Mouse (Mus musculus): Measurements from ENCODE around the gene Nkiras2. TPM values are rescaled to one million over a fixed set of nuclear protein-coding genes. Genes with fewer than 3 reads are reported as not detected.

Nkiras2 gene
- polyA plus RNA-seq, 1 experiment from 2014 or later, result 58.7 TPM

Other genes starting within 250 kb of the Nkiras2 start
- 122 and 136 TPM in 2 replicates for gene Jup, start 221.5 kb upstream of the Nkiras2 start, polyA plus RNA-seq (2015; fragmentation: Nextera tagmentation; extraction: Ambion mirVana)
- 71.5 and 73.4 TPM in 2 replicates for gene P3h4, start 204.4 kb upstream of the Nkiras2 start, polyA plus RNA-seq (2015; fragmentation: Nextera tagmentation; extraction: Ambion mirVana)
- 142 and 143 TPM in 2 replicates for gene Fkbp10, start 203.5 kb upstream of the Nkiras2 start, polyA plus RNA-seq (2015; fragmentation: Nextera tagmentation; extraction: Ambion mirVana)
- gene Nt5c3b, start 177.4 kb upstream of the Nkiras2 start, polyA plus RNA-seq (2015; fragmentation: Nextera tagmentation; extraction: Ambion mirVana), result 129 and 133 TPM in 2 replicates
- gene Klhl10, start 177.3 kb upstream of the Nkiras2 start, polyA plus RNA-seq (2015; fragmentation: Nextera tagmentation; extraction: Ambion mirVana), result 0.56 and 0.88 TPM in 2 replicates
- 8.6 and 9.3 TPM in 2 replicates for gene Klhl11, start 146.5 kb upstream of the Nkiras2 start, polyA plus RNA-seq (2015; fragmentation: Nextera tagmentation; extraction: Ambion mirVana)
- 151 and 153 TPM in 2 replicates for gene Acly, start 91.2 kb upstream of the Nkiras2 start, polyA plus RNA-seq (2015; fragmentation: Nextera tagmentation; extraction: Ambion mirVana)
- 1.6 and 2.6 TPM in 2 replicates for gene Ttc25, start 73.6 kb upstream of the Nkiras2 start, polyA plus RNA-seq (2015; fragmentation: Nextera tagmentation; extraction: Ambion mirVana)
- 28.7 and 32.3 TPM in 2 replicates for gene Cnp, start 44.3 kb upstream of the Nkiras2 start, polyA plus RNA-seq (2015; fragmentation: Nextera tagmentation; extraction: Ambion mirVana)
- 215 and 229 TPM in 2 replicates for gene Dnajc7, start 924 bp downstream of the Nkiras2 start, polyA plus RNA-seq (2015; fragmentation: Nextera tagmentation; extraction: Ambion mirVana)
- 0.06 and 0.13 TPM in 2 replicates for gene Zfp385c, start 73.2 kb downstream of the Nkiras2 start, polyA plus RNA-seq (2015; fragmentation: Nextera tagmentation; extraction: Ambion mirVana)
- gene Dhx58, start 85.0 kb downstream of the Nkiras2 start, polyA plus RNA-seq (2015; fragmentation: Nextera tagmentation; extraction: Ambion mirVana), result 3.0 and 3.8 TPM in 2 replicates
- 52.9 and 56.1 TPM in 2 replicates for gene Kat2a, start 93.2 kb downstream of the Nkiras2 start, polyA plus RNA-seq (2015; fragmentation: Nextera tagmentation; extraction: Ambion mirVana)
- gene Hspb9, start 94.6 kb downstream of the Nkiras2 start, polyA plus RNA-seq (2015; fragmentation: Nextera tagmentation; extraction: Ambion mirVana), result 0.23 and 0.32 TPM in 2 replicates
- gene Rab5c, start 119.0 kb downstream of the Nkiras2 start, polyA plus RNA-seq (2015; fragmentation: Nextera tagmentation; extraction: Ambion mirVana), result 24.4 and 26.0 TPM in 2 replicates
- gene Kcnh4, start 140.7 kb downstream of the Nkiras2 start, polyA plus RNA-seq (2015; fragmentation: Nextera tagmentation; extraction: Ambion mirVana), result 0.04 TPM in 1 of 2 replicates, not detected in the other
- not detected in 2 replicates for gene Hcrt, start 143.7 kb downstream of the Nkiras2 start, polyA plus RNA-seq (2015; fragmentation: Nextera tagmentation; extraction: Ambion mirVana)
- 6.1 and 6.4 TPM in 2 replicates for gene Ghdc, start 151.7 kb downstream of the Nkiras2 start, polyA plus RNA-seq (2015; fragmentation: Nextera tagmentation; extraction: Ambion mirVana)
- gene Stat5b, start 231.5 kb downstream of the Nkiras2 start, polyA plus RNA-seq (2015; fragmentation: Nextera tagmentation; extraction: Ambion mirVana), result 28.1 TPM in 2 replicates
- gene Stat5a, start 240.1 kb downstream of the Nkiras2 start, polyA plus RNA-seq (2015; fragmentation: Nextera tagmentation; extraction: Ambion mirVana), result 8.2 and 9.5 TPM in 2 replicates